Mouse (Mus musculus) small intestine, adult 2 months (tissue): ENCODE results near the gene Ablim1. TPM values are rescaled to one million over a fixed set of nuclear protein-coding genes. Genes with fewer than 3 reads are reported as not detected.
A peak's percentile ranks its signal among the peaks of the same experiment; 100 is the strongest.

ENCODE experiments used
- H3K27ac ChIP-seq: fragments of 200-500 bp; 2 replicates; pipeline ENCODE4 v1.5.1; 2012; ENCODE audit warnings: low read depth, low read length, control low read depth, inconsistent platforms; ENCODE audit not compliant: insufficient read depth
- H3K27me3 ChIP-seq: fragments of 200-500 bp; 2 replicates; pipeline ENCODE4 v1.6.1; 2012; ENCODE audit warnings: mild to moderate bottlenecking, moderate library complexity, low read length, inconsistent platforms; ENCODE audit not compliant: control insufficient read depth, insufficient read depth
- H3K36me3 ChIP-seq: fragments of 200-500 bp; 2 replicates; pipeline ENCODE4 v1.6.1; 2012; ENCODE audit warnings: mild to moderate bottlenecking, low read length, control low read depth, inconsistent platforms; ENCODE audit not compliant: control insufficient read depth, insufficient read depth
- H3K4me1 ChIP-seq: fragments of 200-500 bp; 2 replicates; pipeline ENCODE4 v1.6.1; 2012; ENCODE audit warnings: low read length, inconsistent platforms, mixed read lengths; ENCODE audit not compliant: control insufficient read depth, insufficient read depth, insufficient read length
- H3K4me3 ChIP-seq: fragments of 200-500 bp; 2 replicates; pipeline ENCODE4 v1.5.1; 2012; ENCODE audit warnings: low read depth, mild to moderate bottlenecking, control low read depth, inconsistent platforms, low read length, moderate library complexity
- CTCF ChIP-seq: fragments of 200-500 bp; IDR thresholded peaks from 2 replicates; pipeline ENCODE4 v1.5.1; 2012; ENCODE audit warnings: low read depth, mild to moderate bottlenecking, control low read depth, inconsistent platforms, low read length, moderate library complexity, mixed read lengths; ENCODE audit not compliant: insufficient replicate concordance, insufficient read length; ENCODE audit errors: extremely low read depth
- POLR2A ChIP-seq: fragments of 200-500 bp; IDR thresholded peaks from 2 replicates; pipeline ENCODE4 v1.6.1; 2012; ENCODE audit warnings: low read depth, mild to moderate bottlenecking, control low read depth, inconsistent platforms, low read length, moderate library complexity
- WGBS: fragments of 180-500 bp; shearing (Covaris S2); methylation state at CpG from one replicate; pipeline ENCODE4 v1.1.7; 2018; 5-methylcytosine and 5-hydroxymethylcytosine counted together
- polyA plus RNA-seq: library from polyadenylated mRNA; depleted of rRNA; stranded (reverse); fragments of >200 nt; gene quantifications from 2 replicates; pipeline ENCODE4 v1.2.3, GENCODE M21; 2012

The Ablim1 gene
- polyA plus RNA-seq, 1 experiment = 47.2 TPM

GRCm38 (mm10) chr19:57052016-57052415 is 262.7 kb downstream of the Ablim1 start:
- Histone ChIP-seq H3K36me3 (peaks cover 7% of the 10 kb centered on the region), H3K27me3 (no peaks in the 10 kb centered on the region), H3K4me1 (no peaks in the 10 kb centered on the region), H3K4me3 (no peak overlapping the region), H3K27ac (no peak overlapping the region)
- no peak for TF ChIP-seq POLR2A
- TF ChIP-seq CTCF = no peak
- 65% methylated on average over 7 of the region's 7 CpGs for WGBS

- Histone ChIP-seq H3K36me3 (peaks cover 13% of the 10 kb centered on the region), H3K4me3 (no peak overlapping the region), H3K4me1 (no peaks in the 10 kb centered on the region), H3K27me3 (no peaks in the 10 kb centered on the region), H3K27ac (no peak overlapping the region)
- WGBS = 88% methylated on average over 16 of the region's 16 CpGs
- no peak for TF ChIP-seq CTCF
- no peak for TF ChIP-seq POLR2A
Observed at GRCm38 (mm10) chr19:57049592-57050090, 265.1 kb downstream of the Ablim1 start.

- TF ChIP-seq POLR2A (no peak), CTCF (no peak)
- Histone ChIP-seq H3K4me1 (no peaks in the 10 kb centered on the region), H3K27ac (no peak overlapping the region), H3K36me3 (peaks cover 23% of the 10 kb centered on the region), H3K27me3 (no peaks in the 10 kb centered on the region), H3K4me3 (no peak overlapping the region)
- 78% methylated on average over 9 of the region's 9 CpGs for WGBS
Observed at GRCm38 (mm10) chr19:57047671-57048320, 266.9 kb downstream of the Ablim1 start.

GRCm38 (mm10) chr19:57039258-57039657 is 275.5 kb downstream of the Ablim1 start:
- peaks cover 29% of the 10 kb centered on the region for H3K36me3 ChIP-seq
- no peak overlapping the region for H3K4me3 ChIP-seq
- no peak overlapping the region for H3K27ac ChIP-seq
- TF ChIP-seq POLR2A (no peak), CTCF (no peak)
- no peaks in the 10 kb centered on the region for H3K27me3 ChIP-seq
- H3K4me1 ChIP-seq = no peaks in the 10 kb centered on the region
- WGBS = 66% methylated on average over 6 of the region's 6 CpGs

GRCm38 (mm10) chr19:57036860-57037259 is 277.9 kb downstream of the Ablim1 start:
- 89% methylated on average over 15 of the region's 15 CpGs for WGBS
- H3K36me3 ChIP-seq = peaks cover 19% of the 10 kb centered on the region
- no peak overlapping the region for H3K27ac ChIP-seq
- no peaks in the 10 kb centered on the region for H3K4me1 ChIP-seq
- no peak overlapping the region for H3K4me3 ChIP-seq
- TF ChIP-seq CTCF = no peak
- no peak for TF ChIP-seq POLR2A
- no peaks in the 10 kb centered on the region for H3K27me3 ChIP-seq

GRCm38 (mm10) chr19:57031582-57031981 is 283.1 kb downstream of the Ablim1 start:
- no peak for TF ChIP-seq POLR2A
- TF ChIP-seq CTCF = peak; percentile 49; the same call in 1 of the 2 replicates
- Histone ChIP-seq H3K27me3 (no peaks in the 10 kb centered on the region), H3K36me3 (peaks cover 9% of the 10 kb centered on the region; the same call in 1 of the 2 replicates), H3K4me1 (no peaks in the 10 kb centered on the region), H3K27ac (no peak overlapping the region), H3K4me3 (no peak overlapping the region)
- 71% methylated on average over 4 of the region's 4 CpGs for WGBS

GRCm38 (mm10) chr19:57029461-57029860 is 285.3 kb downstream of the Ablim1 start:
- TF ChIP-seq CTCF (no peak), POLR2A (no peak)
- Histone ChIP-seq H3K4me3 (no peak overlapping the region), H3K27ac (no peak overlapping the region), H3K27me3 (no peaks in the 10 kb centered on the region), H3K4me1 (no peaks in the 10 kb centered on the region), H3K36me3 (no peaks in the 10 kb centered on the region)
- WGBS = 89% methylated on average over 6 of the region's 6 CpGs
